Mouse (Mus musculus) thymus, postnatal 4 days (tissue): ENCODE data around the gene Slc35g1.
"Not testable (repeated sequence)": the region's sequence is repeated elsewhere in the genome, so short reads cannot be mapped to it uniquely, and the experiment has no call there.

Experiments used
- DNase-seq: peaks from one replicate; pipeline ENCODE4 v3.0.0; 2021

Gene Slc35g1

DNA sequence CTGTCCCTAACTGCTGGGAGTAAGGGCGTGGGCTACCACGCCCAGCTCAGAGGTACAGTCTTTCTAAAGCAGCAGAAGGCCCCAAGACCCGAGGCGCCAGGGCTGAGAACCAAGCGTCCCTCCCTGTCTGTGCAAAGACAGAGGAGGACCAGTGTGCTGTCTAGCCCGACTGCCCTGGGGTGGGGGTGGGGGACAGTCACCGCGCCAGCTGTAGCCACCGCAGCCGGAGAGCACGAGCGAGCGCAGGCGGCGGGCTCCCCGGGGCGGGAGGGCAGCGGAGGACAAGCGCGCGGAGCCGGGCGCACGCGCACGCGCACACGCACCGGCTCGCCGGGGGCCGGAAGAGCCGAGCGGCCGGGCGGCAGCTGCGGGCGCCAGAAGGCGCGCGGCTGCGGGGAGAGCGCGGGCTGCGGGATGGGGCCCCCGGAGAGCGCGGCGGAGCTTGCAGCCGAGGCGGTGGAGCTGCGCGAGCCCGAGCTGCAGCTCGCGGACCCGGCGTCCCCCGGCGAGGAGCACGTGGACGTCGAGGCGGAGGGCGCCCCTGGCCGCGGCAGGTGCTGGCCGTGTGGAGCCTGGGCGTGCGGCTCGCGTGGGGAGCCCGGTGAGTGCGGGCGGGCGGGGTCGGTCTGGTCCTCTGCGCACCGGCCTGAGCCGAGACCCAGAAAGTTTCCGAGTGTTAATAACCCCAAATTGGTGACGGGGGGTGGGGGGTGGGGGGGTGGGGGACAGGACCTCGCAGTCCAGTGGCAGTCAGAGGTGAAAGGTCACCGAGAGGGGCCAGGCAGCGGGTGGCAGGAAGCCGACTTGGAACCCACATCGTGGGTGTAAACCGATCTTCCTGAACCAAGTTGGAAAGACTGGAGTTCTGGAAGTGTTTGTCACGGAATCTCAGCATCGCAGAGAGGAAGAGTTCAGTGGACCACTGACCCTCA, at the start of gene Slc35g1:
Slc35g1 (plus strand) TSS at position 280 of the 932 bp plus-strand sequence.
- DNase-seq: peak; percentile 78

DNA sequence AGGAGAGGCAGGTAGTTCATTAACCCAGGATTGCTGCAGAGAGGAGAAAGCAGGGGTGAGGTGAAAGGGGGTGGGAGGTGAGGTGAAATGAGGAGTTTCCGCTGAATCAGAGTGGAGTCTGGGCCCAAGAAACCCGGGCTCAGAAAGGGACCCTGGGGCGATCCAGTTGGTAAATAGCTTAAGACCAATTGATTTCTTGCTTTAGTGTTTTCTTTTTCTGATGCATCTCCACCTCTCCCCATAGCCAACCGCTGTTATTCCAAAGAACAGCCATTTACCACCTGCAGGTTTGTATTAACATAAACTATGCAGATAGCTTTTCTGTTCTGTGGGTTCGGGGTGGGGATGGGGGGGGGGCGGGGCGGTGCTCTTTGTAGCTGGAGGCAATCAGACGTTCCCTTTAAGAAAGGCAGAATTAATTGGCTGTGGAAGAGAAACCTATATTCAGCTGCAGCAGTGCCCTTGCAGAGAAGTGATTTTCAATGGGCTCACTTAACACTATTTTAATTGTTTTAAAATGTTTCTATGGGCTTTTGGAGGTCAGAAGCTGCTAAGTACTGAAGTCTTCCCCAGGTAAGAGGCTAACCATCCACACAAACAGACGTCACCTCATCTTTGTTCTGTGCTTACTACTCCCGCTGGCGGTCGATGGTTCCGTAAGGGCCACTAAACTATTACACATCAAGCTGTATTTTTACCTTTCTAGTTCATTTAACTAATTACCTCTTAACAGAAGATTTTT, 47.3 kb upstream of the Slc35g1 start:
- no peak for DNase-seq

DNA sequence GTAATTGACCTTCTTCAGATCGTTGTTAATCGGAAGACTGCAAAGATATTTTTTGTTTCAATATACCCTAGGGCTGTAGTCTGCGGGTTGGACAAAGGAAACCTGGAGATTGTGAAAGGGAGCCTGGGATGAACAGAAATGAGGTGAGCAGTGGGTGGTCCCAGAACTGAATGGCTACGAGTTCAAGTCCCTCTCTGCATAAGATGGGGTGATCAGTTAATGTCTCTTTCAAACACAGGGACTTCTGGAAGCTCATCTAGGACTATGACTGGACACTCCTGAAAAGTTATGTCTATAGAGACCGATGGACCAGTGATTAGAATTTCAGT, 46.8 kb upstream of the Slc35g1 start:
- no peak for DNase-seq

DNA sequence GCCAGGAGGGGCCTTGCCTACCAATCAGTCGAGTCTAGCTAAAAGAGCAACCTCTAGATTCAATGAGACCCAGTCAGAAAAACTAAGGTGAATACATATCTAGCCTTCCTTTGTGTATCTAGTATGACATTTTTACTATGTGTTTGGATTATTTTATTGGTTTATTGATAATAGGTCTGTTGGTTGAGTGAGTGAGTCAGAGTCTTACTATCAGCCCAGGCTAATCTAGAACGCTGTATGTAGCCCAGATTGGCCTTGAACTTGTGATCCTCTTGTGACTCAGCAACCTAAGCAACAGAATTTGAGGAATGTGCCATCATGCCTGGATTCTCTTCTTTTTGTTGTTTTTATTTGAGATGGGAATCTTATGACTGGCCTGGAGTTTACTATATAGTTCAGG, 44.6 kb upstream of the Slc35g1 start:
- DNase-seq: no peak

DNA sequence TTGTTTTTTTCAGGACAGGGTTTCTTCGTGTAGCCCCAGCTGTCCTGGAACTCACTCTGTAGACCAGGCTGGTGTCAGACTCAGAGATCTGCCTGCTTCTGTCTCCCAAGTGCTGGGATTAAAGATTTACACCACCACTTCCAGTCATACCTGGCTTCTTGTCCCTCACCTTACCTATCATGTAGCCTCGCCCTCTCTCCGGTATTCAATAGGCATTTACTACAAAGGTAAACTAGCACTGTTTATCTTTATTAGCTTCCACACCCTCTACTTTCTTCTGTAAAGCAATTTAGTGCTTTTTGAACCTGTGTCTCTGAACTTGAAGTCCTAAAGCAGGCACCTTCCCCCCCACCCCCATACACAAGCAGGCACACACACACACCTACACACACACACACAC, 44.1 kb upstream of the Slc35g1 start:
- DNase-seq: no peak

DNA sequence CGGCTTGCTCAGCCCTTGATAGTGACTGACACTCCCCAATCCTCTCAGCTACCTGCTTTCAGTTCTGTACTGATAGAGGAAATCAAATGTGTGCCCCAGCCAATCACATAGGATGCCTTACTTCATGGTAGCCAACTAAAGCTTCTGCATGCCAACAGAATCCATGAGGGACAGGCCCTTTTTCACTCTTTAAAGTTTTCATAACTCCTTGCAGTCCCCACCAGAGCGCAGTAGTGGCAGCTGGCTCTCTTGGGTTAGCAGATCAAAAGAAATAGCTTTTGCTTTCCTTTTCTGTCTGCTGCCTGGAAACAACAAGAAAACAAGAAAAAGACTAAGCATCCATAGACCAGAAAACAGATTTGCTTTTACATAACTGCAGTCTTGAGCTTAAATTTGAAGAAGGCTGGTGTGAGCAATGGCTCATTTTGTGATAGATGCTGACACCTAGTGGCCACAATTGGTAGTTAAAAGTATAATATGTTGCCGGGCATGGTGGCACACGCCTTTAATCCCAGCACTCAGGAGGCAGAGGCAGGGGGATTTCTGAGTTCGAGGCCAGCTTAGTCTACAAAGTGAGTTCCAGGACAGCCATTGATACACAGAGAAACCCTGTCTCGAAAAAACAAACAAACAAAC, 43.2 kb upstream of the Slc35g1 start:
- DNase-seq: peak; percentile 18

DNA sequence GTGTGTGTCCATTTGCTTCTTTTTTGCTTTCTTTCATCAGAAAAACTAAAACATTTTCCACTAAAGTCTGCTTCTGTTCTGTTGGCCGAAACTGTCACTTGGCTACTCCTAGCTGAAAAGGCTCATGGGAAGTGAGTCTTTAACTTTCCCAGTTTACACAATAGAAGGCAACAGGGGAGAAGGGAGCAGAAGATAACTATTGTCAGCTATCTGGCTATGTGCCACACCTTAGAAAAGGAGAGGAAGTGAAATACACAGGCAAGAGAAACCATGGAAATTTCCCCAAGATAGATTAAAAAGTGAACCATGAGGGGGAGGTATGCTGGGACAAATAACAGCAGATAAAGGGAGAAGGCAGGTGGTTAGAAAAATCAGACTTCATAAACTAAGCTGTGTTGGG, 41.5 kb upstream of the Slc35g1 start:
- no peak for DNase-seq

DNA sequence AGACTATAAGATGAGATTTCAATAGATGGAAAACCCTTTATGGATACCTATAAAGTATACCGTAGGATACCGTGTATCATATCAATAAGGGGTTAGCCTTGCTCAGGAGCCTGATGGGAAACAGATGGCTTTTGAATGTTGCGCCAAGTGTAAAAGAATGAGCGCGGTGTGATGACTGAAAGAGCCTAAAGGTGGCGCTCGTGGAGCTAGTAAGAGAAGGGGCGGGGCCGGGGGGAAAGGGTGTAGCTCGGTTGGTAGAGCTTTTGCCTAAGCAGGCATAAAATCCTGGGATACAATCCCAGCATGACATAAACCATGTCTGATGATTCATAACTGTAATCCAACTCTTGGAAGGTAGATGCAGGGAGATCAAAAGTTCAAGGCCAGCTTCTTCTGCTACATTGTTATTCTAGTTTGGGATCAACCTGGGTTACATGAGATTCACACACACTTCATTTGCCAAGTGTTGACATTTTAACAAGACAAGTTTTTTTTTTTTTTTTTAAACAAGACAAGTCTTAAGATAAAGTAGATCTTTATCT, 40.9 kb upstream of the Slc35g1 start:
- peak; percentile 35 for DNase-seq

DNA sequence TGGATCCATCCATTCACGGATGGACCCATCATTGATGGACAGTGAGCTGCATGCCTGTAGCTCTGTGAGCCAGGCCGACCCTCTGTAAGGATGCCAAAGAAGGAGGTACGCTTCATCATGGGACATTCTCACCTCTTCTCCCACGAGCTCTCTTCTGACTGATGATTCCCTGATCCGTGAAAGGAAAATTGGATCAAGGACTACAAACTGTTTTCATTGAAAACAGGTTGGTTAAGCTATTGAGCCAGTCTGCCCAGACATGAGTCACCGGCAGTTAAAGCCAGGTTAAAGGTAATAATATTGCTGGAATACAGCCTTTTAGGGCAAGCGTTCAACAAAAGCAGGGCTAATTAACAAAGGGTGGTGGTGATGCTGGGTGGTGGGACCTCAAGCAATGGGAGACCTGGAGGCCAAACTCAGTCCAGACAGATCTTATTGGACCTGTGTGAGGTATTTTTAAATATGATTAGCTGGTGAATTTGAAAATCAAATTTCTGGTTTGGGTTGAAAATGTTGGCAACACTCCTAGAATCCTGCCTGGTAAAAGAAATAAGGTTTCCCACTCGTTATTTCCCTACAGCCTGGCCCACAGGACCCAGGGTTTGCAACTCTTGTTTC, 39.5 kb upstream of the Slc35g1 start:
- no peak for DNase-seq

DNA sequence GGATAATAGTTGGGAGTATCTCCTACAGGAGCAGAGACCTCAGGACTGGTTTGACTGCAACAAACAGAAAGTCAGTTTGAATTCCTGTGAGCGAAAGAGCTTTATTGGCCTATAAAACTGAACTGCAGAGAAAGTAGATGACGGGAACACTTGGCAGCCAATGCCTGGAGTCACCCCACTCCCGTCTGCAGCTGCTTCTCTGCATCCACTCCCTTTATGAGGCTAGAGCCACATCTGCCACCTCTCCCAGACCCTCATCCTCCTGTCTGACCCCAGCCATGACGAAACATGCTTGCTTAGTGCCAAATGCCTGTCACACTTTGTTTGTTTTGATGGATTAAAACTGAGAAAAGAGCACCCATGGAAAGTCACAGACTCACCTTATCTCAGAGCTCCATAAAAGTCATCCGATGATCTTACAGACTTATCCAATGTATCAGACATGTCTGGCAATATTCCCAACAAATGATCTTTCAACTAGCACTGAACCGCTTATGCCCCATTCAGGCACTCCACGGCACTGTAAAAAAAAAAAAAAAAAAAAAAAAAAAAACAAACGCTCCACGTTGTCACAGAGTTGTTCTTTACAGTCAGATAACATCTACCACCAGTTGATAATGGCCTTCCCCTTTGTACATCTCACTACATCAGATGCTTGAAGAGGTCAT, 37.7 kb upstream of the Slc35g1 start:
- DNase-seq: no peak

DNA sequence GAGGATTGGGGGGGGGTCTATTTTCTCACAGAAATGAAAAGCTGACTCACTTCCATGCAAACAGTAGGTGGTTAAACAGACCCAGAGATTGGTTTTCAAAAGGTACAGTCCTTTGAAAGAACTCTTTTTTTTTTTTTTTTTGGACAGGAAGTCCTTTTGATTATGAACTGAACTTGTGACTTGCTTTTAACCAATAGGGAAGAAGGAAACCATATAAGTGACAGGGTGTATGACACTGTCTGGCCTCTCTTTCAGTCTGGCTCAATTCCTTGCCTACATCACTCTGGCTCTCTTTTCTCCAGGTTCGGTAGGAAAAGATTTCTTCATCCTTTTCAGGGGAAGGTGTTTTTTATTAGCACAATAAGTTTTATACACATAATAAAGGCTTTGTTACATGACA, 36.5 kb upstream of the Slc35g1 start:
- no peak for DNase-seq

DNA sequence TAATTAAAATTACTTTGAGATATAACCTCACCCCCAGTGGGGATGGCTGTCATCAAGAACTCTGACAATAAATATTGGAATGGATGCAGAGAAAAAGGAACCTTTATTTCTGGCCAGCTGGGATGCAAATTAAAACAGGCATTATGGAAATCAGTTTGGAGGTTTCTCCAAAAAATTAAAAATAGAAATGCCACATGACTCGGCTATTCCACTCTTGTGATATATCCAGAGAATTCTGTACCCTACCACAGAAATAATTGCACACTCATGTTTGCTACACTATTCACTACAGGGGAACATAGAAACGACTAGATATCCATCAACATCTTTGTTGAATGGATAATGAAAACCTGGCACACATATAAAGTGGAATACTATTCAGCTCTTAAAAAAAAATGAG, 33.9 kb upstream of the Slc35g1 start:
- DNase-seq: no peak

DNA sequence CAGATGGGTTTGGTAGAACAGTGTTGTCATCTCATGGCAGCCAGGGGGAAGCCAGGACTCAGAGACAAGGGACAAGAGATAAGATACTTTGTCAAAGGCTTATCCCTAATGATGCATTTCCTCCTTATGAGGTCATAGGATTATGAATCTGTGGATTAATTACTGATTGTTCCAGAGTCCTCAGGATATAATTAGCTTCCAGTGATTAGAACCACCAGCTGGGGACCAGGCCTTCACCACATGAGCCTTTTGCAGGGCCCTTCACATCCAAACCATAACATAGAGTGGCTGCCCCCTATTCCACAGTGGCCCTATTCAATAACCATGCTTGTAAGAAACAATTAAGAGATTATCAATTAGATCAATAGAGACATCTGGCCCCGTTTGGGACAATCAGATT, 32.4 kb upstream of the Slc35g1 start:
- DNase-seq: no peak

DNA sequence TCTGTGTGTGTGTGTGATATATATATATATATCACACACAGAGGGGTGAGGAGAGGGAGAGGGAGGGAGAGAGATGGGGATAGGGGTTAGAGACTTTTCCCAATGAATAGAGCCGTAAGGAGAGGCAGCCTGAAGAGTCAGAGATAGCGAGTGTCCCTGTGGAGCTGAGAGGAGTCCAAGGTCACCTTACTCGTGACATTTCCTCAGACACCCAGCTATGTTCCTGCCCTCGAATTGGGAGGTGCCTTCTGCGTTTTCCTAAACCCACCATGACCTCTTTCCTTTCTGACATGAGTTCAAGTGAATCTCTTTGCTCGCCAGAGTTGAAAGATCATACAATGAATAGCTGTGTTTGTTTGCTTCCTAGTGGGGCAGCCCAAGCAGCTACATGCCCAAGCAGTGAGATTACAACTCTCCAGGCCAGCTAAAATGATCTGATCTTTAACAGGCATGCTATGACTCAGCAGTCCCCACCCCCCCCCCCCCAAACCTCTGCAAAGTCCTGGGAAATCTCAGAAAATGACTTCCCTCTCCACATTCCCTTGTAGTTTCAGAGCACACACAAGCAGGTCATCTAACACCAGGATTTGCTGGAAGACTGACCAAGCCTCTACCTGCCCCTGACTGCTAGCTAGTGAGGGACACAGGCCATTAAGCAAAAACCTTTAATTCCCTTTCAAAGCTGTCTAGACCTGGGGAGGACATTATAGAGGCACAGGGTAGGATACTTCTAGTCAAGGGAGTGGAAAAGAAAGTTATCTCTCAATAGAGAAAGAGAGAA, 31.7 kb upstream of the Slc35g1 start:
- no peak for DNase-seq

DNA sequence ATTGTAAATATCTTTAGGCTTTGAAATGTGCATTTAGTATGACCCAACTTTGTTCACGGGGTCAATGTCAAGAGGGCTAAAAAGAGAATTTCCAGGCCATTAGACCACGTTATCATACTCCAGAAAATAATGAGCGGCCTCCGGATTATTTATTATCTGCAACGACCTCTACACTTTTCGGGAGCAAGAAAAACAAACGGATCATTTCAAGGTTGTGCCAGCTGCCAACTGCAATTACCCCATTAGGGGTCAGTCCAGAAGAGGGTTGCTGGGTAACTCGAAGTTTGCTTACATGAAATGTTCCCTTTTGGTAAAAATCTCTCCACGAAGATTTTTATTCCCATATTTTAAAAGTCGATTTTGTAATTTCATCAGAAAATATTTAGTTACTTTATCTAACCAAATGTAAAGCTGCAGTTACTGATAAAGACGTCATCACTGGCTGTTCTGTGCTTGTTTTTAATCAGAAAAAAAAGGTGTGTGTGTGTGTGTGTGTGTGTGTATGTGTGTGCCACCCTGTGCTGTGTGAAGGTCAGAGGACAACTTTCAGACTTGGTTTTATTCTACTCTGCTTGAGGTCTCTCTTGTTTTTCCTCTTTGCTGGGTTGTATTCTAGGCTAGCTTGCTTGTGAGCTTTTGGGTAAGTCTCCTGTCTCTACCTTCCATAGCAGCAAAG, 30.7 kb upstream of the Slc35g1 start:
- no peak for DNase-seq

DNA sequence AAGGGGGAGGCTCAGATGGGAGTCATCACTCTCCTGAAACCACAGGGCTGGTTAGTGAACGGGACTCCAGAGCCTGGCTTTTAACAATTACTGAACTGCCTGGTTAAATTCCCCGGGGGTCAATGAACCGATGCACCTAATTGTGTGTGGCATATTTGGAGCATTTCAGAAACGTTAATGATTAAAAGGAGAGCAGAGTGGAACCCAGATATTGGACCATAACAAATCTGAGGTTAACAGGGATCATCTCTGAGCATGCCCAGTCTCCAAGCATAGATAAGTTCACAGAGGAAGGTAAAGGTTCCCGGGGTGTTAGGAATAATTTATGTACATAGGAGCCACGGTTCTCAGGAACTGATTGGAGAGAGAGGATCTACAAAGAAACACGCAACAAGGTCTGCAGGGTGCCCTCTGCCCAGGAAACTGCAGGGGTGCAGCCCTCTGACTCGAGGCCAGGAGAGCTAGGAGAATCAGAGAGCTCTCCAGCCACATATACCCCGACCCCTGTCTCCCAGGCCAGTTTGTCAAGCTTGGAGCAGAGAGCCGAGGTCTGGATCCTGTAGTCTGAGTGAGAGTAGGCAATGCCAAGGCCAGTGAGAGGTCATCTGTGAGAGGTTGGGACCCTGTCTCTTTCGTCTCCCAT, 23.2 kb upstream of the Slc35g1 start:
- DNase-seq: no peak

DNA sequence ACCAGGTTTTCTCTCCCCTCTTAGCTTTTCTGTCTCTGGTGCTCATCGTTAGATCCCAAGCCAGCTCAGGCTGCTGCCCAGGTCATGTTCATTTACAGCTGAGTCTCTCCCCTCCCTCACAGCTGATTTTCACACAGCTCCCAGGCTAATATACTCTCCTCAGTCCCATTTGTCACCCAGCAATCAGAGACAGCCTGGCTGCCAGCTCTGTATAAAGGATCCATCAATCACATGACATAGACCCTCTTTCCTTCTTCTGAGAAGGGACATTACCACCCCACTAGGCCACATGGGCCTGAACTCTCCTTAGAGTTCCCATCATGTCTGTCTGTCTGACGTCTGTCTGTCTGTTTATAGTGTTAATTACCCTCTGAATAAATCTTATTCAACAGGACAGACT, 22.4 kb upstream of the Slc35g1 start:
- DNase-seq: no peak

DNA sequence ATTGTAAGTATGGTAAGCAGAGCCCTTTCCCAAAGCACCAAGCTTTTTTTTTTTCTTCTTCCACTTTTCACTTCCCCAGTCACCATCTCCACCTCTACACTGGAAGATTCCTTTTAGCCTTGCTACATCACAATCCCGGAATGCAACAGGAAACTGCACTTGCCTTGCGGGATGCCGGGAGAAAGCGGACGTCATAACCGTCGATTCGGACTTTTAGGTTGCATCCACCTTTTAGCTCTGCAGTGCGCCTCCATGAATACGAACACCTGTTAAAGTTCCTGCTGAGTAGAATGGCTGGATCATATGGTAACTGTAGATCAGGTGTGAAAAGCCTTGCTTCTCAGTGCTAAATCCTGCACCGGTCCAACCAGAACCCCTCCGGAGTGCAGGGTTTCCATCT, 12.0 kb upstream of the Slc35g1 start:
- no peak for DNase-seq

DNA sequence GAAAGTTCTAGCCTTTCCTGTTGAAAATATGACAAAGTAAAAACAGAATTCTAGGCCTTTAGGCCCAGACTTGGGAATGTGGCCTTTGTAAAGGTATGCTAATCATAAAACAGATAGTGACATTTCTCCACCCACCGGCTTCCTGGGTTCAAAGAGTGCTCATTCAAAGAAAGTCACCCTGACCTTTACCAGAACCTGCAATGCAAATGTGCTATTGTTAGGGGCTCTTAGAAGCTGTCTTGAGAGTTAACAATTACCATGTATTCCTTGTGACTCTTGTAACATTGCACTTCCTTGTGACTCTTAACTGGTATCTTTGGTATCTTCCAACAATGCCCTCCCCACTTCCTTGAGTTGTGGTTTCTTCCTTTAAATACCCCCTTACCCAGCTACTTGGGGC, 8.8 kb upstream of the Slc35g1 start:
- DNase-seq: not testable (repeated sequence)

DNA sequence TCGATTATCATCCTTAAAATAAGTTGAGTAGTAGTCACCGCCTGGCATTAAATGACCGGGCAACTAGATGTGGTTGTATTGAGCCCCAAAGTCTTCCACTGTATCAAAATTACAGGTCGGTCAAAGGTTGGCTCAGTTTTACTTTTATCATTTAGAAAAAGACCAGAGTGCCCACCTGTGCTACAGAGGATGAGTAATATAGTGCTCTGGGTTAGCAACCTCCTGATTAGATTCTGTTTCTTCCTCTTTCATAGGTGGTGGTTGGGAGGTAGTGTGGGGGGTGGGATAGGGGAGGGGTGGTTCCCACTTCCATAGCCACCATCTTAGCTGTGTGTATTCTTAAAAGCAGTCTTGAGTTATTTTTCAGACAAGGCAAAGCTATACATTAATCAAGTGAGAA, 7.9 kb upstream of the Slc35g1 start:
- no peak for DNase-seq

DNA sequence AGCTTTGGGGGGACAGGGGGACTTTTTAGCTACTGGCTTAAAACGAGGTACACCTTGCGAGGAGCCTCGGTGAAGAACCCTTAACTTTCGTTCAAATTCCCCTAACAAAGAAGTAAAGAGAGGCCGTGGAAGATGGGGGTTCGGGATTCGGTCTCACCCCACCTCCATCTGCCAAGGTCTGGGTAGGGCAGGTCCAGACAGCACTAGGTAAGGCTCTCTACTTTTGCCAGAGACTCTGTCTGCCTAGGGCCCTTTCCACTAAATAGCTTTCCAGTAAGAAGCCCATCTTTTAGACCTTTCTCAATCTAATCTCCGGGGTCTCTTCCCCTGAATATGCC, 822 bp downstream of the Slc35g1 start:
- DNase-seq: no peak
